Mouse (Mus musculus) lung, postnatal 10 days (tissue): ENCODE data around the gene Ankrd44.

Experiments used
- DNase-seq: peaks from one replicate; pipeline ENCODE4 v3.0.0; 2021

Ankrd44 gene

DNA sequence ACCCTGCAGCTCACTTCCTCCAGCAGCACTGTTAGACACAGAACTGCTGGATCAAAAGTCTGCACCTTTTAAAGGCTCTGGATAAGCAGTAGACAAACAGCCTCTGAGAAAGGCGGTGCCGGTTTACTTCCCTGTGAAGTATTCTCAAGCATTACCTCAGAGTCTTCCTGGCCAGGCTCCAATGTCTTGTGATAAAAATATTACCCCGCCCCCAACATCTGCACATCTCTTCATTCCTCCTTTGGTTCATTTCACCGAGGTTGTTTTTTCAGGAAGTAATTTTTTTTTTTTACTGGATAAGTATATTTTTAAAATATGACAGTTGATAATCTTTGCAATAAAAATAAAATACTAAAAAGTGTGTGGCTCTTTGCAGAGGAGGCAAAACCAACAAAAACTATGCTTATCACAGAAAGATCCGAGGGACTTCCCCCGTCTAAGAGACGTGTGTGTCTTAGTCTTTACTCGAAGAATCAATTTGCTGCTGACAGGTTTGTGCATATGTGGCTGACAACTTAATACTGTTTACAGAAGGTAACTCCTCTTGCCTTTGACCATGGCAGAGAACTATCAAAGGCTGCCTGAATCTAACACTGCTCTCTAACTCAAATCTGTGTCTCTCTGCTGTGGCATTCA, 178.3 kb downstream of the Ankrd44 start:
- peak; percentile 66 for DNase-seq

DNA sequence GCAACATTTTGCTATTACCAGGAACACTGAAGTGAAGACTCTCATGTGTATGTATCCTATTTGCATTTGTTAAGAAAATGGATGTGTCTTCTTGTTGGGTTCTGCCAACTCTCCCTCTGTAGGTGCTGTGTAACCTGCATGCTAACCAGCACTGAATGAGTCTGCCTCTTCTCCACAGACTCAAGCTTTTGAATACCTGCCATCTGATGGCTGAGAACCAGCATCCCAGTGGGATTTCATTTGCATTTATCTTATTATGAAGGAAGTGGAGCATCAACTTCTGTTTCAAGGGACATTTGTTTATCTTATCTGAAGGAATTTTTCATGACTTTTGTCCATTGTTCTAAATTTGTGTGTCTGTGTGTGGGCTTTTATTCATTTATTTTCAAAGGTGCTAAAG, 180.5 kb downstream of the Ankrd44 start:
- DNase-seq = no peak

DNA sequence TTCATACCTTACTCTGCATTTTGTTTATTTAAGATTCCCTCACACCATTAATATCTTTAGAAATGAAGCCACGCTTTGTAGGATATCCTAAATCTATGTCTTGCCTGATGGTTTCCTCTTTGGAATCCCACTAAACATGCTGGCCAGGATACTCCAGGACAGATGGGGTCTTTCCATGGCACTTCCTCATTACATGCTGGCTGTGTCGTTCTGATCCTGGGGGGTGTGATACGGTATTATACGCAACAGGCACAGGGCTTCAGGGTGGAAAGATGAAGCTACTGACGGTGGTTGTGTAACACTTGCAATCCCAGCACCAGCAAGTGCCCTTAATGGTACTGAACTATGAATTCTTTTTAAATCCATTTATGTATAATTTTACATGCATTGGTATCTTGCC, 182.0 kb downstream of the Ankrd44 start:
- DNase-seq = no peak

DNA sequence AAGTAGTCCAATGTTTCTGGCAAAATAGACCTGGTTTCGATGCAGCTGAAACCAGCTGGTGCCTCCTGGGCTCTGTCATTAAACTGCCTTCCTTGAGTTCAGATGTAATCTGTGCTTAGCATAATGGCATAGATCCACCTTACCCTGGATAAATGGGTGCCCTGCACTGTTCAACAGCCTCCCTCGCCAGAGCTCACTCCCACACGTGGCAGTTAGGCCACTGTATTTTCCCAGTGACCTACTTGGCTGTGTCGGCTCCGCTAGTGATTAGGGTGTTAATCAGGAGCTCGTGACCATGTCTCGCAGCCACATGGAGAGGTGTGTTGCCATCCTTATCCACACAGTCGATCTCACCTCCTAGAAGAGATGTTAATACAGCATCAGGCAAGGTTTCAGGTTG, 183.1 kb downstream of the Ankrd44 start:
- no peak for DNase-seq

DNA sequence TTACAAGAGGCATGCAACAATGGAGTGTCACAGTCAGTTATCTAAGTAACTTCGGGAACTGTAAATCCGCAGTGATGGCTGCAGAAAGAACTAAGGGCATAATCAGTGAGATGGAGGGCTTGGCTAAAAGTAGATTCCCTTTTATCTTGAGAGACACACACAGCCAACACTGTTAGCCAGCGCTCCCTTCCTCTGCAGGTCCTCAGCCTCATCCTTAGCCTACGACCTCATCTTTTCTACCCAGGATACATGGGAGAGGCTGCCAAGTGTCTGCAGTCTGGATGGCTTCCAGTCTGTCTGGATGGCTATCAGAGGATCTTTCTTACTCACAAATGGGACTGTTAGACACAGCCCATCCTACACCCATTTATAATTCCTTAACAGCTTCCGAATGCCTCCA, 185.3 kb downstream of the Ankrd44 start:
- DNase-seq = peak; percentile 82

DNA sequence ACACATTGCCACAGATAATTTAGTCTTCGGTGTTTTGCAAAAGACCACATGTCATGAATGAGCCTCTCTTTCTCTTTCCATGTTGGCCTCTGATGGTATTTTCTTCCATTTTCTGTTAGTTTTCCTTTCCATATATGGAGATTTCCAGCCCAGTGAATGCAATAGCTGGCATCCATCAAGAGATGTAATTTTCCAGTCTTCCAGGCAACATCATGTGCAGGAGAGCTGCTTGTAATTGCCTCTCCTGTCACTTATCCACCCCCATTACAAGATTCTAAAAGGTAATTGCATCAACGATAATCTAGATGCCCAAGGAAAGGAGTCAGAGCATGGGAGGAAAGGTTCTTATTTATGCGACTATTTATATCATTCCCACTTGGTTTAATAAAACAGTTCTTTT, 188.7 kb downstream of the Ankrd44 start:
- no peak for DNase-seq

DNA sequence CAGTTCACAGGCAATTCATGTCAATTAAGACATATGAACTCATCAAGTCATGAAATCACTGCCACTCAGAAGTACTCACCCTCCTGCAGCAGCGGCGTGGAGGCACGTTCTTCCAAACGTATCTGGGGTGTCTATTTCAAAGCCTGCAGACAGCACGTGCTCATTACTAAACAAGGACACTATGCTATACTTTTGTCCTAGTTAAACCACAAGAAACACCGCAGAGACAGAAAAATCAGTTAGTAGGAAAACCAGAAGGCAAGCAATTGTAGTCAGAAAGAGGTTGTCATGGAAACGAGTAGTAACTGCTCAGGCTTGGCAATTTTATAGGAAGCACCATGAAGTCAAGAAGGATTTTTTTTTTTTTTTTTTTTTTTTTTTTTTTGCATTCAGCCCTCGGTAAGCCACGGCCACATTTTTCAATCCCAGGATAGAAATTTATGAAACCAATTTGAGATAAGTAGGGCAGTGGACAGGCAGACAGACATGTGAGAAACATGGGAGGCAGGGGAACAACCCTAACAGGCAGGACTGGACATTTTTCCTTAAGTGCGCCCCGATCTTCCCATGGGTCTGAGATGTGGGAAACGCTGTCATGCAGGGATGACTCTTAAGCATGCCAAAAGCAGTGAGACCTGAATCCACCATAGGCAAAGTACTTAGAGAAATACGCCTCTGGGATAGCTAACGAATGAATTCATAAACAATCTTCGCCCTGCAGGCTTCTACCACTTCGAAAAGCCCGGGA, 191.1 kb downstream of the Ankrd44 start:
- DNase-seq = no peak

DNA sequence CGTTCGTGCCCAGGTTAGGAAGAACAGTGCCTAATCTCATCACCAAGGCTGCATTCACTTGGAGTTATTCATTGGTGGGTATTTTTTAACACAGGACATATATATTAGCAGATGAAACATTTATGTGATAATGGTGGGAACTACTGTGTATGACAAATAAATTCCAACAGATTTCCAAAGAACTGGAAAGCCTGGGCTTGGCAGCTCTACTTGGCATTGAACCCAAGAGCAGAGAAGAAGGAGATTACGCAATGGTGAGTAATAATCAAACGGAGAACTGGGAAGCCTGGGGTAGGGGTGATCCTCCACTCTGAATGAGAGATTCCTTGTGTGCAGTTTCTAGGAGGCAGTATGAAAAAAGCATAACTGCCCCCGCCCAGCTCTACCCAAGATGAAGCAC, 196.9 kb downstream of the Ankrd44 start:
- DNase-seq = peak; percentile 61

DNA sequence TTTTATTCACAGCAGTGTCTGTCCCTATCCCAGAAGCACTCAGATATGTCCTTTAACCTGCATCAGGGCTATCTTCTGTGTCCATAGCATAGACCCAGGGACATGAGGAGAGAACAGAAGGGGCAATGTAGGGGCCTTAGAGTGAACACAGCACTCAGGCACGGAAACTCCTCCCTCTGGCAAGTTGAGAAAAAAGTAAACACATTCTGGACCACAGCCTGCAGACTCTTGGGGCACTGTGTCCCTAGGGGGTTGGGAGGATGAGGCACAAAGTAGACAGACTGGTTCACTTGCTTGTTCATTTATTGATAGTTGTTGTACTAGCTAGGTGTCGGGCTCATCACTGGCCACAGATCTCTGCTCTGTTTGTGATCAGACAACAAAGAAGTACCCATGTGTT, 199.6 kb downstream of the Ankrd44 start:
- no peak for DNase-seq

DNA sequence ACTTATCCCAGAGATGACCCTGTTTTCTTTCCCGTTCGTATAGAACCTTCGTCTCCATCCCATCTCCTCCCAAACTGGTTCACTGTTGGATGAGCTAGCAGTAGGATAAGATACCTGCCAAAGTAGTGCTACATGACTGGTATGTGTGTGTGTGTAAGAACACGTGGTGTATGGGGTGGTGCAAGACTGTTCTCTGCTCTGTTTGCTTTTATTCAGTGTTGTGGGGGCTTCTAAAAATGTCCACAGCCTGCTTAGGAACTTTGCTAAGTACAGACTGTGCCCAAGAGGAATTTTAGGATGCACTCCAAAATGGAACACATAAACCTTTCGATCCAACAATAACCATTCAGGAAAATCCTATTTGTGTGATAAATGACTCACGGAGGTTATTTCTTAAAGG, 209.3 kb downstream of the Ankrd44 start:
- no peak for DNase-seq

DNA sequence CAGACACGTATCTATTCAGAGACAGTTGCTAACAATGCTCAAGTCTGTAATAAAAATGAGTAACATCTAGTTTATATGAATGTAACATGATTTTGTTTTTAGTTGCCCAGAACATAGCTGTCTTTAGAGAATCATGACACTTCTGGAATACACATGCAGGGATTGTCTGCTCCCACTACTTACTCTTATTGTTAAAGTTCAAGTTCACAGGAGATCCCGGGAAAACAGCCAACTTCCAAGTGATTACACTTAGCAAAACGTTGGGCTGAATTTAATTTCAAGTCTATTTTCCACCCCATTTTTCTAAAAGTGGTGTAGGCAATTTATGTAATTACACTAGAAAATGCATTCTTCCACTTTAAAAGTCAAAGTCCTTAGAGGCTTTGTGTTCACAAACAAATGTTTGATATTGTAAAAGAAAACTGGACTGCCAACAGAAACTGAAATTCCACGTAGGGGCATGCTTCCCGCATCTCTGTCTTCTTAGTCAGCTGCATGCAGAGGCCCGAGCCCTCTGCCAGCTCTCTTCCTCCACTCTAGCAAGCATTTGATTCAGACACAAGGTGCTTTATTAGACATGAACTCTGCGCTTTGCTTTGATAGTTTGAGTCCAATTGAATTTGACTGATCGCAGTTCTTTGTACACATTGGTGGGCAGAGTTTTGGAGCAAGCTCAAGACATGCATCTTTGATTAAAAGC, 211.0 kb downstream of the Ankrd44 start:
- no peak for DNase-seq

DNA sequence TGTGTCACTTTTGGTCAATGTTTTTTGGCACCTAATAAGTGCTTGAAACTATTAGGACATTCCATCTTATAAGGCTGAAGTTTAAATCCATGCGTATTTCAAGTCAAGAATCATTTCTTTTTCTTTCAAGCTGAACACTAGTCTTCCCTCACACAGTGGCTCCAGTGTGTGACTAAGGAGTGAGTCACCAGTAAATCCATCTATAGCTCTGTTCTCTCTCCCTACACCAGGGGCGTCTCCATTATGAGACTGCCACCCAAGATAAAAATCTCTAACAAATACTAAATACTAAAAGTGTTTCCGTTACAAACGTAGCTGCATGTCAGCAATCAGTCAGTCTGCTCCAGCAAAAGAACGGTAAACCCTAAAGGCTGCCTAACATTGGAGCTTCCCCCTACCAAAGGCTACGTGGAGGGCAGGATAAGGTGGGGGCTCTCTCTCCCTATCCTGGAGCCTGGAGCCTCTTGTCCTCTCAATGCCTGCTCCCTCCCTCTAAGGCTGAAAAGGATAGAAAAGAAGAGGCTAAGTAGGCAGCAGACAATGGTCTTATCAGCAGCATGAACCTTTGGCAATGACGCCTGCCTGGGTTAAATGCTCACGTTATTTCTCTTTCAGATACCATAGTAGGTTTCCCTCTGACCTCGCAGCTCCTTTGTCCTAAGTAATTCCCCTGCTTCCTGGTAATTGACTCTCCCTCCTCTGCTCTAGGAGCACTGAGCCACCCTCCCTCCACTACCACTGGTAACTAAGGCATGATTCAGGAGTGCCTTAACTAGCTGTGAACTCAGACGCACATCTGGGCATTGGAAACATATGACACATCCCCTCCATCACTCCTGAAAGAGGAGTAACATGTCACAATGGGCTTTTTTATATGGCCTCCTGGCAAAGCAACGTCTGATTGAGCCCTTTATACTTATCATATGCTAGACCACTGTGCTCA, 212.7 kb downstream of the Ankrd44 start:
- no peak for DNase-seq

DNA sequence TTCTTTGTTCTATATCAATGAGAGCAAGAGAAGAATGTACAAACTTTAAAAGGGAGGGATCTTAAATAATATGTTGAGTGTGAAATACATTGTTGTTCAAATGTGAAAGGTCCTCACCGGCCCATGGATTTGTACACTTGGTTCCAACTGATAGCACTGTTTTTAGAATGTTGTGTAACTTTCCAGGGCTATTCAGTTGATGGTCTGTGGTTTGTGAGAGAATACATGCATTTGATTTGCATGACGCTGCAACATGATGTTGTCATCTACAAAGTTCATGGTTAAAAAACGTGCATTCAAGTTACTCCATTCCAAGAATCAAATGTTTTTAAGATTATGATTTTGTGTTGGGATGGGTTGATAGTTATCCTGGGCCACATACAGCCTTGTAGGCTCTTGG, 214.6 kb downstream of the Ankrd44 start:
- no peak for DNase-seq

DNA sequence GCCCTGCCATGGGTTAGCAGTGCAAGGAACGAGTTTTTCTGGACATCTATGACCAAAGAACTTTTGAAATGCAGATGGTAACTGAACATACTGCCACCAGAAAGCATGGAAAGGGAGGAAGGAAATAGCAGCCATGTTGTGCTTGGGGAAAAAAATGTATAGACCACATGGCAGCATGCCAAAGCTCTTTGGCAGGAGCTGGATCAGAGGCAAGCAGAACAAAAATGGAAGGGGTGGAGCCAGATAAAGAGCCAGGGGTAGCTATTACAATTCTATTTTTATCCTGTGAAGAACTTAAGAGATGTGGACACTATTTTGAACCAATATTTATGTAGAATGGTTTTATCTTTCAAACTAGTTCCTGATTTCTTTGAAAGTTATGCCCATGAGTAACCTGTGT, 215.6 kb downstream of the Ankrd44 start:
- DNase-seq = no peak

DNA sequence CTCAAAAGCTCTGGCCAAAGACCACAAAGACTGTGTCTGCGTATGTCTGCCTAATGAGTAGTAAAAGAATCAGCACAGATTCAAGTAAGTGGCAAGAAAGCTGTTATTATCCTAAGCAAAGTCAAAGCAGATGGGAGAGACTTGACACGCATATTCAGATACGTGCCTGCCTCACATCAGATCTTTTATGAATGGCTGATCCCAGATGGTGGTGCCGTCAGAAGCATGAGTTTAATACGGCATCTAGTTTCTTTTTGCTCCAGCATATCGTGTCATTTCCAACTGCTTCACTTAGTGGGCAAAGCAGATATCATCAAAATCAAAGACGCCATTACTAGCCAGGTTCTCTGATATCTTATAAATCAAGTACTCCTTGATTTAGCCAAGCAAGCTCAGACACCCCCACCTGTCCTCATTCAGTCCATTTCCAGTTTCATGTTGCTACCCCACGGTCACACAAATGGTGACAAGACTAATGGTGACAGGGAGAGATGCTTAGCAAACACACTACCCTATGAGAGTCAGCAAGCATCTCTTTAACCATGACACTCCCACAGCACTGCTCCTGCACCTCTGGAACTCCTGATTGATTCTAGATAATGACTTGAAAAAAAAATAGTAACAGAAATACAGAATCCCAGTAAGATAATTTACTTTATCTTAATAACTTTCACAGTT, 218.2 kb downstream of the Ankrd44 start:
- no peak for DNase-seq

DNA sequence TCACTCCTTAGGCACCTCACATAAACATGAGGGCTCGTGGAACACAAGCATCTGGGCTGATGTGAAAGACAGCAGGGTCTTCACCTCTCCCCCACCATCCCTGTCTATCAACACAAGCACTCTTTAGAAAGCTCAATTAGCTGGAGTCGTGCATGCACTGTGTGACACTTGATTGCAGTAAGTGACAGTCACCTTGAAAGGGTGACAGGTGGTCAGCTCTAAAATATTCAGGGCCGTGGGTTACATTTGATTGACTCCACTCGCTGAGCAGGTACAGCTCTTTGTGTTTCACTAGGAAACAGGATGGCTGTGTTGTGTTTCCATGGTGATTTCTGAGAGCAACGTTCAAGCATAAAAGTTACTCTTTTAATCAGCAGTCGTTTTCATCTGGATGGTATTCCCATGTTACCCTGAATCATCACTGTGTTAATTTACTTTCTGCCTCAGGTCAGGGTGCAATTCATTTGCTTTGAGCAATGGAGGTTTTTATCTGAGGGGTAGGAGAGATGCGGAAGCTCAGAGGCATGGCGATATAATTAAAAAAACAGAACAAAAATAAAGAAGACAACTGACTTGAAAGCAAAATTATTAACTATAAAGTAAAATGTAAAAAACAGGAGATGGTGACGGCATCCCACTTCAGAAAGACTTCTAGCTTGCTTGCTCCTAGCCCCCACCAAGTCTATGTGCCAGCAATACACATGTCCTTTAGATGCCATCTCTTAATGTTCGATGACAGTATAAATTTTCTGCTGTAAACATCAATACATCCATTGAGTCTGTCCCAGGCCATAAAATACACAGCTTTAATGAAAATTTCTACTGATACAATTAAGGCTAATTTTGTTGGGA, 218.9 kb downstream of the Ankrd44 start:
- DNase-seq = no peak

DNA sequence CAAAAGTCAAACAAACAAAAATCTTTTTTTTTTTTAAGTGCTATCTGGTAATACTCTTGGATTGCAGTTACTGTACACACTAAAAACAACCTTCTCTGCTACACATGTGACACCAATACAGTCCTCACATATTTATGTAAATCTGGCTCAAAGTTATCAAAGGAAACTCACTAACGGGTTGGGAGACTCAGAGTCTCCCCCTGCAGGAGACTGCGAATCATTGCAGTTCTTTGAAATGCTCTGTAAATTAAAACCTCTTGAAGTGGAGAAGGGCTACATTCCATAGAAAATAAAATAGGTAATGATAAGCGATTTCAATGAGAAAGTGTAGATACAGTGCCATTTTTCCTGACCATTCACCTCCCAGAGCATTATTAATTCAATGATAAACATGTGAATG, 219.6 kb downstream of the Ankrd44 start:
- no peak for DNase-seq

DNA sequence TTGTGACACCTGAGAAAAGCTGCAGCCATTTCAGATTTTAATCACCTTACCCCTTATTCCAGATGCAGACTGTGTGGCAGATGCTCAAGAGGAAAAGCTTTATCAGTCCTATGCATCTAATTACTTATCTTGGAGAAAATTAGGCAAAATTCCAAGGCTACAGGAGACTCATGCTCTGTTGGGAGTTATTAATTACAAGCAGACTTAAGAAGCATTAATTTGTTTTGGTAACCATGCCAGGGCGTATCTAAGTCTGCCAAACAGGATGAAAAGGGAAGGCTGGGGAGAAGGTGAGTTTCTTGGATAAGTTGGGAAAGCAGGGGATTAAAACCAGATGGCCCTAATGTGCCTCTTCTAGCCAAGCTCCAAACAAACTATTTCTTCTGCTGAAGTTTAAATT, 222.7 kb downstream of the Ankrd44 start:
- DNase-seq = no peak

DNA sequence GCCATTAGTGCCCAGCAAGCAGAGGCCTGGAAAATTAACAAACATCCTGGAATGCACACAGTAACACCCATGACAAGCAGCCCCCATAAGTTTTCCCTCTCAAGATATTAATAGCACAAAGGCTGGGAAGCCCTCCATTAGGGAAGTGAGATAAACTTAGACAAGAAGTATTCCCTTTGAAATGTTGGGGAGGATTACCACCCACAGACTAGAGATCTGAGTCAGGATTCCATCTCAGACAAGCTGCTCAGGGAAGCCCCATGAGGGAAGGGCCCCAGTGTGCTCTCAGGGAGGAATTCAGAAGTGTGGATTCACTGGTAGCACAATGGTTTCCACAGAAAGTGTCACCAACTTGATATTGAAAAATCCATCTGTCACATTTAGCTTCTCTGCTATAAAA, 223.3 kb downstream of the Ankrd44 start:
- DNase-seq = no peak

DNA sequence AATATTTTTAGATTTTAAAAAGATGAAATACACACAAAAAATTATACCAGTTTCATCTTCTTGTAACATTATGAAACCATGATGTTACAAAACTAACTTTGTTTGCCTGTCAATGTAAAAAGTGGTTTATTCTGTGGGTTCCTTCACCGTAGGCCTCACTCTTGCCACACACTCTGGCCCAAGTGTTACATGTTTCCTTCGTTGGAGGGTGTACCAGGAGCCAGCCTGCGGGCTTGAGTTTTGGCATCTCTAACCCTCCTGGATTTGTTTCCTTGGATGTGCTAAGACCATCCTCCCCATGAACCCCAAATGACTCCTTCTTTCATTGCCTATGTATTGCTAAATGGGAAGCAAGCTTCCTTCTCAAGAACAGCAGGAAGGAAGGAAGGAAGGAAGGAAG, 230.8 kb downstream of the Ankrd44 start:
- DNase-seq = no peak

DNA sequence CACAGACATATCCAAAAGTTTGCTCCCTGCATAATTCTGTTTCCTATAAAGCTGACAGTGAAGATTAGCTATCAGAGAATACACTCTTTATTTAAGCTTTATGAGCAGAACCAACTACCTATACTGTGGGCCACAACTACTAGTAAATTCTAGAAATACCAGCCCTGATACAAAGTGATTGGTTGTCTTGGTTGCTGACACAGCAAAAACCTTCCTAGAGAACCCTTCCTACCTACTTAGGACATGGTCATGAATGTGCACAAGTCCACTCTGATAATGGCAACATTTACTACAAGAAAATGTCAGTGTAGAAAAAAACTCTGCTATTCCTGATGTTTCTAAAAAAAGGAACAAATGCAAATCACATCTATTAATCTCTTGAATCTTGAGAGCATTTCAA, 234.4 kb downstream of the Ankrd44 start:
- DNase-seq = no peak
